In the genomic region with DNA sequence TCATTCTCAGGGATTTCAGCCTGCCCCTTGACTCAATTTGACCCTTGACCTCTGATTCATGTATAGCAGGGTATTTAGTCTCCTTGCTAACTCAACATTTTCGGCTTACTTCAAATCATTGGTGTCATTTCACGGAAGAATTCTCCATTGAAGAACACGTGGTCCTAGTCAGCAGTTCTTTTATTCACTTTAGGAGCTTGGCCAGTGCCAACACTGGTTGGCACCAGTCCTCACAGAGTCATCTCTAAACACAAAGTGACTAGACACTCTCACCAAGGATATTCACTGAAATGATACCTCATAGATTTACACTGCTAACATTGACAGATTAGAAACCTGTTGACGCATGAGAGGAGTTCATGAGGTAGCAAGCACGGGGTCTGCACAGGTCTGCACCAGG, we compare ENCODE assay signal across 13 mouse cellular contexts.
"Had no signal": no experiment of that assay in that cellular context is flagged by ENCODE, and none has a peak within 500 bp of the region (broad histone marks: within the 10 kb centered on the region; RNA-seq: fewer than 3 reads in every experiment).

No protein-coding gene starts in this region.

- H3K9me3 ChIP-seq: limb, embryonic 15.5 days; midbrain, embryonic 13.5 days; neural tube, embryonic 13.5 days had no signal

- ATAC-seq: midbrain, embryonic 13.5 days had no signal

- H3K4me2 ChIP-seq: limb, embryonic 15.5 days; midbrain, embryonic 13.5 days; neural tube, embryonic 13.5 days had no signal

- H3K4me1 ChIP-seq: limb, embryonic 15.5 days; midbrain, embryonic 13.5 days; neural tube, embryonic 13.5 days had no signal

- H3K9ac ChIP-seq: limb, embryonic 15.5 days; liver, embryonic 14.5 days; midbrain, embryonic 13.5 days; neural tube, embryonic 13.5 days had no signal

- DNase-seq: kidney, postnatal 10 days; kidney, postnatal 4 days; lung, adult 18-20 months; retina, postnatal 1 day; right cerebral cortex, postnatal 4 days; spleen, adult 18-20 months; thymus, adult 18-20 months; thymus, postnatal 14 days had no signal

- H3K27me3 ChIP-seq: limb, embryonic 15.5 days; midbrain, embryonic 13.5 days; neural tube, embryonic 13.5 days had no signal

- H3K36me3 ChIP-seq: limb, embryonic 15.5 days; midbrain, embryonic 13.5 days; neural tube, embryonic 13.5 days had no signal

- H3K27ac ChIP-seq: layer of hippocampus, adult 2 months; limb, embryonic 15.5 days; liver, embryonic 14.5 days; midbrain, embryonic 13.5 days; neural tube, embryonic 13.5 days had no signal

- H3K4me3 ChIP-seq: layer of hippocampus, adult 2 months; limb, embryonic 15.5 days; midbrain, embryonic 13.5 days; neural tube, embryonic 13.5 days had no signal
